Mouse (Mus musculus): ENCODE measurements at regions not wholly inside any gene's neighbourhood (a gene's known extent, or its start where the extent isn't known, plus 50 kb on each side); places are given as distances from the start of the nearest gene placed in this dataset.

GRCm38 (mm10) chr7:137593570-137593969 lies 156.2 kb downstream of the Glrx3 start:
- no peak for TF ChIP-seq CTCF (IDR thresholded peaks at IDR 0.05; ENCODE audit: extremely low read depth, insufficient read depth, insufficient read length, insufficient replicate concordance)
- no peak for TF ChIP-seq POLR2A (IDR thresholded peaks at IDR 0.05; ENCODE audit: low read depth, low read length)
